Mouse (Mus musculus) megakaryocyte-erythroid progenitor cell, adult 5-6 weeks (primary cell): ENCODE results near the gene Knstrn. TPM values are rescaled to one million over a fixed set of nuclear protein-coding genes. Genes with fewer than 3 reads are reported as not detected.

ENCODE experiments used
- ATAC-seq: replicated peaks from 2 replicates; pipeline ENCODE4 v1.8.0; 2016; ENCODE audit warnings: mild to moderate bottlenecking, inconsistent platforms; ENCODE audit not compliant: severe bottlenecking, poor library complexity, low FRiP score, low TSS enrichment
- total RNA-seq, 2 experiments: library from RNA; stranded (forward) in 1 of 2; stranded (reverse) in 1 of 2; fragments of 200-1000, 215-1000 nt in 1 of 2; fragments of >200 nt in 1 of 2; fragmentation: Nextera tagmentation in 1 of 2; gene quantifications; 2 replicates each; pipeline ENCODE4 v1.2.3; 2014 to 2017

Knstrn gene
- total RNA-seq (2014; fragmentation: Nextera tagmentation): 22.4 and 38.8 TPM in 2 replicates
- total RNA-seq (2017): 59.1 and 104 TPM in 2 replicates

DNA sequence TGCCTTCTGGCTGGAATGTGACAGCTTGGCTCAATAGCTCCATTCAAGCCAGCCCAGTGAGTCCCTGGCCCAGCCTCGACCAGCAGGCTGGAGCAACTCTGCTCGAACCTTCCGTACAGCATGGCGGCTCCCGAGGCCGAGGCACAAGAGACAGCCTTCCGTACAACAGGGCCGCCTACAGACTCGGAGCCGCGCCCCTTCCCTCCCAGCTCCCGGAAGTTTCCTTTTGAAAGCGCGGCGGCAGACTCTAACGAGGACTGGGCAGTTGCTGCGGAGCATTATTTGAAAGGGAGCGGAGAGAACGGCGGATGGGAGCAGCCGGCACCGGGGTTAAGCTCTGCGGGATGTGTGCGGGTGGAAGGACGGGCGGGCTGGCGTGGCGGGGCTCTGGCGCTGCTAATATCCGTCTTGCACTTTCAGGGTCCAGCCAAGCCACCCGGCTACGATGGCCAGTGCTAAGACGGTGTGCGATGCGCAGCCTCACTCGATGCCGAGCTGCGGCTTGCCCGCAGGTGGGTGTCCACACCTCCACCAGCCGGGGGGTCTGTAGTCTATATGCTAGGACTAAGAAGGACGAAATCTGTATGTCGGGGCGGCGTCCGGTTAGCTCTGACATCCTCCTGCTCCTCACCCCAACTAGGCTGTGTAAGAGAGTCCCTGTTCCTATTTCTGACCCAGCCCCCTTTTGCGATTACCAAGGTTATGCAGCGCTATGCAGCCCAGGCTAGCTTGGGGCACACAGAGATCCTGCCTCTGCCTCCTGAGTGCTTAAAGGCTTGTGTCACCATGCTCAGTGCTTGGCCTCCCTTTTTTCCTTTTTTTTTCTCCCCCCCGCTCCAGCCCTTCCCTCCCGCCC lies at the start of gene Knstrn:
TSS of gene Knstrn (plus strand) at position 23 of the 856 bp plus-strand sequence.
- peak; percentile 99 for ATAC-seq

DNA sequence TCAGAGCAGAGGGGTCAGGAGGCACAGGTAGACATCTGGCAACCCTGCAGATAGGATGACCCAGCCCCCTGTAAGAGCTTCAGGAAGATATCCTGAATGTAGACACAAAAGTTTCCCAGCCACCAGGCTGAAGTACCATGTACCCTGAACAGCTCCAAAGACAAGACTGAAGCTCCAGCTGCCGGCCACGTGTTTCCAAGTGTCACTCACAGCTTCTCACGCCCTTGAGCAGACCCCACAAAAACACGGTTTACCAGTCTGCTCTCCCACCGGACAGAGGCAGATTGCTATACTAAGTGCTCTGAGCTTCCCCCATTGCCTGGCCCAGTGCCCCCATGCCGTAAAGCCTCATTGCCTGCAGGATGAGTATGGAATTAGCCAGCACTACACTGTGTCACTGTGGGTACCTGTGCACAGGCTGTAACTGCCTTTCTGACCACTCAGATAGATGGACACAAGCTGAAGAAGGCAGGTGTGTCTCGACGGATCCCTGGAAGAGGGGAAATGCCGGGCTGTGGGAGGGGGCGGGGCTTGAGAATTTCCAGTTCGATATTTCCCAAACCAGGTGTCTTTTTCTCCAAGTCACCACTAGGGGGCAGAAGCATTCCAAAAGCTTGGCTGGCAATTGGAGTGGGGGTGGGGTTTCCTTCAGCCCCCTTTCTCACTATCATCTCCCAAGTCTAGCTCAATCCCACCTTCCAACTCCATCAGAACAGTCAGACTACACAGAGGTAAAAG lies 49.5 kb upstream of the Knstrn start:
- ATAC-seq: no peak

DNA sequence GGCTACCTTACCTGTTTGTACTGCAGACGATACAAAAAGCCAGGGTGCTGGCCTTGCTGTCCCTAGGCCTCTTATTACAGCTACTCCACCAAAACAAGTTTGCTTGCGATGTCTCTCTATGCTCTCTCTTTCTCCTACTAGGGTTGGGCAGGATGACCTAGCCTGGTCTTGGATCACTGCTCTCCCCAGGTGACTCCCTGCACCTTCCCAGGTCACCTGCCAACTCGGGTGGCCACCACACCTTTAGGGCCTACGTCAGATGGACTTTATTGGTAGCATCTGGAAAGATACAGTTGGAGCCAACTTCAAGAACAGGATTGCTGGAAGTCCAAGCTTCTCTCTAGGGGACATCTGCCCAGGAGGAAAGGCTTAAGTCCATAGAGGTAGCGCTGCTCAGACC lies 48.9 kb upstream of the Knstrn start:
- no peak for ATAC-seq

GRCm38 (mm10) chr2:118766041-118767033 lies 47.5 kb upstream of the Knstrn start:
- ATAC-seq: no peak

- no peak for ATAC-seq
Observed at GRCm38 (mm10) chr2:118772158-118772874, 41.5 kb upstream of the Knstrn start, which contains the start of gene Phgr1. Phgr1 (plus strand) TSS chr2:118772769.

- no peak for ATAC-seq
Observed at GRCm38 (mm10) chr2:118774536-118774935, 39.3 kb upstream of the Knstrn start.

DNA sequence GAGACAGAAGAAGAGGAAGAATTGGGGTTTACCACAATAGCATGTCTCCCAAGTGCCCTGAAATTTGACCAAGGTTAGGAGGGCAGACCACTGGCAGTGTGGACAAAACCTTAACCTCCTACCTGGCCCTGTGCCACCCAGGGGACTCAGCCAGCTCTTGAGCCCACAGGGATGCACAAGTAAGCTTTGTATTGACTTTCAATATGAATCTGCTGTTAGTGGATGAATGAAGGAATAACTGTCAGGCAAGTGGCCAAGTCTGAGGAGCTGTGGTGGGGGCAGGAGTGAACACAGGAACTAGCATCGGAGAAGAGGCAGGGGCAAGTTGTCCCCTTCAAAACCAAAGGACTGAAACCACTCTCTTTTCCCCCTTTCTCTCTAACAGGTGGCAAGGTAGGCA lies 38.4 kb upstream of the Knstrn start:
- ATAC-seq: no peak

- ATAC-seq: no peak
Observed at GRCm38 (mm10) chr2:118775846-118776245, 38.0 kb upstream of the Knstrn start.

DNA sequence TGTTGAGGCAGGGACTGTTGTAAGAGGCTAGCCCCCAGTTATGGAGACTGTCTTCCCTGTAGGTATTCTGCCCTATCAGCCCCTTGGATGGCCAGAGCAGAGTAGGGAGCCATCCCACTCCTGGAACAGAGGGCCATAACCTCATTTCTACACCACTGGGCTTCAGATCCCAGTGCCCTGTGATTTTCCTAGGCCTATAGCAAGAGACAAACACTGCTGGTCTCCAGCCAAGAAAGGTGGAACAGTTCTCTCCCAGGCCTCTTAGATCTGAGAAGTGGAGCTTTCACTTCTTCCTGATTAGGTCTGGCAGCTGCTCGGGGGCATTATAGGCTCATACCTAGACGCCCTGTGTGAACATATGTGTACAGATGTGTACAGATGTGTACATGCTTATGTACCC lies 37.5 kb upstream of the Knstrn start:
- ATAC-seq: no peak

GRCm38 (mm10) chr2:118778418-118778817 lies 35.4 kb upstream of the Knstrn start:
- no peak for ATAC-seq

DNA sequence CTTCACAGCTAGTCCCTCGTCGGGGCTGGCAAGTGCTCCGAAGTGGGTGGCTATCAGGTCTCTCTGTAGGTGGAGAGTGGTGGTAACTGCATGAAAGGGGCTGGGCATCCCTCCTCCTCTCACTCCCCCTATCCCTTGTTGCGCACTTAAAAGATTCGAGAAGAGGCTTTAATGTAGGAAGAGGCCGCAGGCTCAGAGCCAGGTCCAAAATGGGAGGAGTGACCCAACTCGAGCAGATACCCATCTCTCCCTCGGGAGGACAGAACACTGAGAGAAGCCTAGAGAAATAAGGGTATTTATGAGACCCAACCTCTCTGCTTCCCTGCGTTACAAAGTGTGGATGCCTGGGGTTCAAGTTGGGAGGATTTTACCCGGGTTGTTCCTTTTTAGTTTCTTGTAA lies 34.7 kb upstream of the Knstrn start:
- no peak for ATAC-seq

DNA sequence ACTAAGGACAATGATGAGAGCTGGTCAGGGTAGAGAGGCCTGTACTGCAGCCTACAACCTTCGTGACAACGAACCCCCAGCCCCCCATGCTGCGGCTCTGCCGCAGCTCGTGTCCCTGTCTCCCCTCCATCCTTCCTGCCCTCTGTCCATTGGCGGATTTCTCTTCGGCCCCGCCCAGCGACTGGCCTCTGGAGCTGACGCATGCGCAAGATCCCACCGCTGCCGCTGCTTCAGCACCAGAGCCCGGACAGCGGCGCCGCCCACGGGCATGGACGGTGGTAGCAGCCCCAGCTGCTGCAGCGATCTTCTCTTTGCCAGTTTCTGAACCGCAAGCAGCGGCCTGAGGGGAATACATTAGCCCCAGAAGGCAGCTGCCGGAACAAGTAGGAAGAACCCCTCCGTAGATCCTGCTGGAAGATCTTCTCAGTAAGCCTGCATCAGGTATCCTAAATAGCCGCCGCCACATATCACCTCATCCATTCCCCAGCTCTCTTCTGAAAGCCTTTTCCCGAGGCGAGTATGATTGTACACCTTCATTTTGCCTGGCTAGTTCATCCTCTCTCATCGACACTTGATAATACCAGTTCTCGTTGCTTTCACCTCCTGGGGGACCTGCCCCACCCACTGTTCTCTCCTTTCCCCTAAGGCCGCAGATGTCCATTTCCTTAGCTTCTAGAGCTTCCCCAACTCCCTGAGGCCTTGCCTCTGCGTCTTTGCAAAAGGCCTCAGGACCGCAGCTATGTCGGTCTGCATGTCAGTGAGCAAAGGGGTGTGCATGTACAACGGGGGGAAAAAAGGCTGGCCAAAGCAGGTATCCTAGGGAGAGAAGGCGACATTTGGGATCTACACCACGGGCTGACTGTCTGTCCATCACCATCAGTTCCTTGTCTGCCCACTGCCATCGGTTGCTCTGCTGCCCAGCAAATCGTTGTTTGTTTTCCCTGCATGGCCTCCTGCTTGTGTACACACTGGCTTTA lies 34.0 kb upstream of the Knstrn start, which contains the start of gene Disp2:
TSS of gene Disp2 (plus strand) at position 216 of the 977 bp plus-strand sequence.
- ATAC-seq: peak; percentile 88

- ATAC-seq: no peak
Observed at GRCm38 (mm10) chr2:118781115-118781514, 32.7 kb upstream of the Knstrn start.

GRCm38 (mm10) chr2:118782303-118782702 lies 31.5 kb upstream of the Knstrn start:
- ATAC-seq: no peak

GRCm38 (mm10) chr2:118783093-118783492 lies 30.7 kb upstream of the Knstrn start:
- no peak for ATAC-seq

DNA sequence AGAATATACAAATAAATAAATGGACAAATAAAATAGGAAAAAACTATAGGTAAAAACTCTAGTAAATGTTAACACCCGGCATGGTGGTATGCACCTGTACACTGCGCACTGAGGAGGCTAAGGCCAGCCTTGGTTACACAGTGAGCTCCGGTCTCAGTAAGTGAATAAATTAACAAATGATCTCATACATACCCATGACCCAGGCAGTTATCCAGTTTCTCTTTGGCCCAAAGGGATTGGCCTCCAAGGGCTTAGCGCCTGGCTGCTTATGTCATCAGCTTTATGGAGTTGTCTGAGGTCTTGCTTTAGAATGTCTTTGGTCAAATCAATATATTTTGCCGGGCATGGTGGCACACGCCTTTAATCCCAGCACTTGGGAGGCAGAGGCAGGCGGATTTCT lies 30.1 kb upstream of the Knstrn start:
- ATAC-seq: no peak

- ATAC-seq: no peak
Observed at GRCm38 (mm10) chr2:118786525-118786924, 27.3 kb upstream of the Knstrn start.

- peak; percentile 49 for ATAC-seq
Observed at GRCm38 (mm10) chr2:118789501-118789900, 24.3 kb upstream of the Knstrn start.
